Mouse (Mus musculus) monocyte, adult 2 months (primary cell): ENCODE data around the gene Mustn1.

Experiments
- DNase-seq, 2 experiments: peaks; one replicate each; pipeline ENCODE4 v3.0.0; 2022; ENCODE audit warnings: low spot score in 2 of 2, low read depth in 1 of 2

Mustn1 gene

DNA sequence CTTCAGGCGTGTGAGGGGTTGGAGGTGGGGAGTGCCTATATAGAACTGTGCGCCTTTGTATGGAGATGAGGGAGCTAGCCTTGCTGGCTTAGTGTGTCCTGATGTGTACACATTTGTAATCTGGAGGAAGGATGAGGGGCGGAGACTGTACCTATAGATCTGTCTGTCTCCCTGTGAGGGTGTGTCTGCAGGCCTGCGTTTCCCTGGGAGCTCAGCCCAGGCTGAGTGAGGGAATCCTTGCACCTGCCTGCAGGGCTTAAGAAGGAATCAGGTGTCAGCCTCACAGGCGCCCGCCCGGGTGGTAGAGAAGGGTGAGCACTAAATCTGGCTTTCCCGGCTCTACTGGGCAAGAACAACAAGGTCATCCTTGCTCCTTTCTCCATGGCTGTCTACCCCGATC, 794 bp downstream of the Mustn1 start:
- DNase-seq: no peak

DNA sequence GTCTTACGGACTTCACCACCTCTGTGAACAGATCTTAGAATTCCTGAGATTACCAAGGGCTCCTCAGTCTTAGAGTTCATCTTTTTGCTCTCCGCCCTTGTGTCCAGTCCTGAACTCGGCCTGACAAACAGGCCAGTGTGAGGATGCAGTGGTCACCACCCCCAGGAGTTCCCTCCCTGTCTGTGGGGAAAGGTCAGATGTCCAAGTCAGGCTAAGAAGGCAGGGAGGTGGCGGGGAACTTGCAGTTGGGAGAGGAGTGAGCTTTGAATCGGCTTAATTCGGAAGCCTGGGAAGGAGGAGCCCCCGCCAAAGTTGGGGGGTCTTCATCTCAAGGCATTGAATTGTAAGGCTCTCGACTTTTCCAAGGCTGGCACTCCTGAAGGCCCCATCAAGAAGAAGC, 1.3 kb downstream of the Mustn1 start:
- no peak for DNase-seq

- DNase-seq: peak in 1 of 2 experiments; percentile 16
Measured at GRCm38 (mm10) chr14:30880811-30881717, 2.1 kb downstream of the Mustn1 start.

- DNase-seq: no peak
Measured at GRCm38 (mm10) chr14:30881718-30882108, 2.7 kb downstream of the Mustn1 start.

DNA sequence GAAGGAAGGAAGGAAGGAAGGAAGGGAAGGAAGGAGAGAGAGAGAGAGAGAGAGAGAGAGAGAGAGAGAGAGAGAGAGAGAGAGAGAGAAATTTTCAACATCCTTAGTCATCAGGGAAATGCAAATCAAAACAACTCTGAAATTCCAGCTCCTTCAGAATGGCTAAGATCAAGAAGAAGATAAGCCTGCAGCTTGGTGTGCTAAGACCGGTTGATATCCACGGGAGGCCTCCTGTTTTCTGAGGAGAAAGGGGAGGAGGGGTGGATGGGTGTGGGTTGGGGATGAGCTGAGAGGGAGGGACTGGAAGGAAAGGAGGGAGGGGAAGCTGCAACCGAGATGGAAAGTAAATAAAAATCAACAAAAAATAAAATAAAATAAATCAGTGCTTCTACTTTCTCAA, 6.3 kb downstream of the Mustn1 start:
- DNase-seq: no peak

DNA sequence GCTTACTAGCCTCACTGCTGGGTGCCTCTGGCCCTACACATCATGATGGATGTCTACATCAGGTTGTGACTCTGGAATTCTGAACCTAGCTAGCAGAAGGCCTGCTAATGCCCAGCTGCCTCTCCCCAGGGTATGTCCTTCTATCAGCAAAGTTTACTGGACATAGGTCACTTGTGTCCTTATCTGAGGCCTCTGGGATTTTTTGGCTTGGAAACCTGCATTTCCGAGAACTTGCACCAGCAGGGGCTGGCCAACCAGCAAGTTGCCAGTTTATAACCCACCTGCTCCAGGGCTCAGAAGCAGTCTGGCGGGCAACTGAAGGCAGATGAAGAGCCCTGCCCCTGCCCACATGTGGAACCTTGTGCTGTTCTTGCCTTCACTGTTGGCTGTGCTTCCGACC, 7.2 kb downstream of the Mustn1 start, which contains the start of gene Itih4:
Gene Itih4, plus strand, starts transcription at position 273 of the 400 bp plus-strand sequence.
- no peak for DNase-seq

DNA sequence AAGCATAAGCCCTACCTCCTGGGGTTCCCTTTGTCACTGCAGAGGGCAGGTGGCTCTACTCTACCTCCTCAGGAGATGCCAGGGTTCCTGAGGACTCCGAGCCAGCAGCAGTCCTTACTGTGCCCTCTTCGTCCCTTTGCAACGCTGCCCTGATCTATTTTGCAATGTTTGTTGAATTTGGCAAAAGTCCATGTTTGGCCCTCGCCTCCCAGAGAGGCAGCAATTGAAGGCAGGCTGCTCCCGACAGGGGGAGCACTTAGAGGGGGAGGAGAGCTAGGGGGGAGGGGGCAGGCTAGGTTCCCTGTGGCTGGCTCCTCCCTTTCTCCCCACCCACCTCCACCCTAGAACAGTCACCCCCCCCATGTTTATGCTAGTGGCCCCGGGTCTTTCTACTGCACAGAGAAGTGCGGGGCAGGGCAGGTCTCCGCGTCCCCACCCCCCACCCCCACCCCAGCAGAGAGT, 9.3 kb downstream of the Mustn1 start:
- no peak for DNase-seq

- no peak for DNase-seq
Measured at GRCm38 (mm10) chr14:30899972-30900371, 21.0 kb downstream of the Mustn1 start.

- DNase-seq: no peak
Measured at GRCm38 (mm10) chr14:30902628-30903027, 23.6 kb downstream of the Mustn1 start.

DNA sequence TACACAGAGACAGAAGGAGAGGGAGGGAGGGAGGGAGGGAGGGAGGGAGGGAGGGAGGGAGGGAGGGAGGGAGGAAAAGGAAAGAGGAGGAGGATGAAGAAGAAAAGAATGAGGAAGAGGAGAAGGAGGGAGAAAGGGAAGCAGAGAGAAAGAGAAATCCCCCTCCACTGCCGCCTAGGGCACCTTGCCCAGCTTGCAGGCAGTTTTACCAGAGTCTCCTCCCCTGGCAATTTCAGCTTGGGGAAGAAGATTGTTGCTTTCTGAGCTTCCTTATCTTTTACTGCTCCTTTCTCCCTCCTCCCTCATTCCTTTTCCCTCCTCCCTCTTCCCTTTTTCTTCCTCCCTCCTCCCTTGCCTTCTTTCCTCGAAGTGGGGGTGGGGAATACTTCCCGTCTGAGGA, 24.0 kb downstream of the Mustn1 start:
- DNase-seq: no peak

- no peak for DNase-seq
Measured at GRCm38 (mm10) chr14:30904307-30904706, 25.3 kb downstream of the Mustn1 start.

- no peak for DNase-seq
Measured at GRCm38 (mm10) chr14:30906001-30906400, 27.0 kb downstream of the Mustn1 start.

DNA sequence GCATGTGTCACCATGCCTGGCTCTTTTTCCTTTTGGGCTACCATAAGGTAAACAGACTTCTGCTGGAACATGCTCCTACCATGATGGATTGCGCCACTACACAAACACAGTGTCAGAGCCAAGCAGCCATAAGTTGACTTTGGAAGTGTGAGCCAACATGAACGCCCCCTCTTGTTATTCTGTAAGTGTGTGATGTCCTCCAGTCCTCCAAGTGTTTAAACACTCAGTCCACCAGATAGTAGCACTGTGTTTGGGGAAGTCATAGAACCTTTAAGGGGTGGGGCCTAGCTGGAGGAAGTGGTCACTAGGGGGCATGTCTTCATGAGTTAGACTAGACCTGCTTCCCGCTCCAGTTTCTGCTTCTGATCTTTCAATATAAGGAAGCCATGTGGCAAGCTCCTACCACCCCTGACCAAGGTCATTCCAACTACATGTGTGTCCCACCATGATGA, 28.8 kb downstream of the Mustn1 start:
- peak; percentile 48 to 52 for DNase-seq

- DNase-seq: no peak
Measured at GRCm38 (mm10) chr14:30911141-30911540, 32.1 kb downstream of the Mustn1 start.

GRCm38 (mm10) chr14:30912641-30913040, 33.6 kb downstream of the Mustn1 start:
- no peak for DNase-seq

DNA sequence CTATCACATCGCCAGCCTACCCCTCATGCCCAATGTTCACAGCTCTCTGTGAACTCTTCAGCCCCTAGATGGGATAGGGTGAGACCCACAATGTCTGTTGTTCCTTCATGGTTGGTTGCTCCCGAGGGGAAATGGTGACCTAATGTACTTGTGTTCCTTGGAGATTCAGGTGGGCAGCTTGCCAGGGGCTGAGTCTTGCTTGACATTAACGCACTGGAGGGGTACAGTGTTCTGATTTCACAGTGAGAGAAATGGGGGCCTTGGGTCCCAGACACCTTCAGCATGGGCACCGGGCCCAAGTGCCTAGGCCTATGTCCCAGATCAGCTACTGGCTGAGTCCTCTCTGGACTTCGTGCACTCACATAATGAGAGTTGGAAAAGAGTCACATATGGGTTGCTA, 34.4 kb downstream of the Mustn1 start:
- DNase-seq: no peak

DNA sequence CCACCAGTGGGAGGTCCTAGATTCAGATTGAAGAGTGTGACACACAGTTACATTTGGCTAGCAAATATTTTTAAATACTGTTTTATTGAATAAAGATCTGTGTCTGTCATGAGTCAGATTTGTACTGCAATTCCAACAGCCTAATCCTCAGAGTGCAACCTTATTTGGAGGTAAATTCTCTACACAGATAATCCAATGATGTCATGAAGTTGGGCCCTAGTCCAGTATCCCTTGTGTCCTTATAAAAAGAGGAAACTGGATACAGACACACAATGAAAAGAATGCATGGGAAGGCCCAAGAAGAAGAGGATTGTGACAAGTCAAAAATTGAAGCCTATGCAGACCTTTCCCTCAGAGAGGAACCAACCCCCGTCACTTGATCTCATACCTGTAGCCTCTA, 37.5 kb downstream of the Mustn1 start:
- DNase-seq: no peak

DNA sequence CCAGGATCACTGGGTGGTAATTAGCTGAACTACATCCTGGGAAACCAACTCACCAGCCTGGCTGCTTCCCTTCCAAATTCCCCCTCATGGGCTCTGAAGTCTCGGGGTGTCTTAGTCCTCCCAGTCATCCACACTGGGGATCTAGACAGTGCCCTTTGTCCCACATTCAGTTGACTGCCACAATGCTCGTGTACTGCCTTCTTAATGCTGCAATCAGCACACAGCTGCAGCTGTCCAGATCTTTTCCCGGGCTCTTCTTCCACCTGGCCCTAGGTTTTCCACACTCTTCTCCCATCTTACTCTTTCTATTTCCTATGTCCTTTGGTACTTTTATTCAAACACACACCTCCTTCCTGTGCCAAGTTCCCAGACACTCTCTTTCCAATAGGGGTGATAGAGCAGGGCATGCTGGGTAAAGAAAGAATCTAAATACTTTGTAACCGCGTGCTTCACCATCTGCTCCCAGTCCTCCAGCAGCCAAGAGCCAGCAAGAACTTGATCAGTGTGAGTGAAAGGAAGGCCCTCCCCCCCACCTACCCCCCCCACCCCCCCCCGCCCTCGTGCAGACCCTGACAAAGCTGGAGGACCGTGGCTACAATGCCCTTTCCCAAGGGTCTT, 43.2 kb downstream of the Mustn1 start:
- DNase-seq: no peak

DNA sequence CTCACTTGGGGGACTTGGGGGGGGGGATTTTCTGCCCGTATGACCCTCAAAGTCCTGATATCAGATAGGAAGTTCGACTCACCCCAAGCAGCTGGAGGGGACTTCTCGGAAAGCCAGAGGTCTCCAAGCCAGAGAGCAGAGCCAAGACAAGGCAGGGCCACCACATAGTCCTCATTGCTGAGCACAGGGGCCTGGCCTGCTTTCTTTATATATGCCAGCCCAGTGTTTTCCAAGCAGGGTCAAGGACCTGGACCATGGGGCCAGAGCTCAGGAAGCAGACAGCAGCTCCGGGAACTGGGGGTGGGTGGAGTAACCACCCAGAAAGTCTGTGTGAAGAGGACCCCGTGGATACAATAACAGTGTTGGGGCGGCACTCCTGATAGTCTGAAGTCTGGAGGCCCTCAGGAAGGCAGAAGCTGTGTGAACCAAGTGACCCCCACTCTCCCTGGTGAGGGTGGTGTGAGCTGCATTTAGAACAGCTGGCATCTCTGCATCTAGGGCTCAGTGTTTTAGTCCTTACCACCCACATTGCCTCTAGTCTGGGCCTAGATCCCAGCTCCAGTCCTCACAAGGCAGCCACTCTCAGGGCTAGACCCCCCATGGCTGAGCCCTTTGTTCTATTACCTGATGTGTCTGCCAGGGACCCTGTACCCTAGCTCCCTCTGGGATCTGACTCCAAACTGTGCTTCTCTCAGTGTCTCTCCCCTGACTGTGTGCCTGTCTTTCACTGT, 44.5 kb downstream of the Mustn1 start, which contains the start of gene Itih3:
Gene Itih3, minus strand, starts transcription at position 386 of the 731 bp plus-strand sequence.
- DNase-seq: no peak

DNA sequence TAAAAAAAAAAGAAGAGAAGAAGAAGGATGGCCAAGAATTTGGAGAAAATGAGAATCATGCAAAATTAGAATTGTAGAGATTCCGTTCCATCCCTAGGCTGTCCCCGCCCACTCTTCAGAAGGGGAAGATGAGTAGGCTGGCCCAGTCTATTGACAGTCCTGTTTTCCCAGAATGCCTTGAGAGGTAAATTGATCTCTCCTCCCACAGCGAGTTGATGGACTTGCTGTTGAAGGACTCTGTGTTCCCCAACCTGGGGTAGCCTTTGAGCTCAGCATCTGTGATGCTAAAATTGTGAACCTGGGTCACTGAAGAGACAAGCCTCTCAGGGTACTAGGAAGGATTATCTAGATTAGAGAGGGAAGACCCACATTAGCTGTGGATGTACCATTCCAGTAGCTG, 46.5 kb downstream of the Mustn1 start:
- no peak for DNase-seq

- DNase-seq: no peak
Measured at GRCm38 (mm10) chr14:30930386-30930785, 51.4 kb downstream of the Mustn1 start.
